Mouse (Mus musculus): ENCODE data around the gene Klf9.

Klf9 gene

GRCm38 (mm10) chr19:23164651-23165240 lies 23.7 kb downstream of the Klf9 start:
- DNase-seq, result peak; percentile 21

GRCm38 (mm10) chr19:23166550-23167284 lies 25.7 kb downstream of the Klf9 start:
- no peak for DNase-seq

- DNase-seq, result no peak
Measured at GRCm38 (mm10) chr19:23168899-23169658, 28.1 kb downstream of the Klf9 start.

GRCm38 (mm10) chr19:23169659-23170050 lies 28.6 kb downstream of the Klf9 start:
- no peak for DNase-seq

GRCm38 (mm10) chr19:23170476-23170875 lies 29.4 kb downstream of the Klf9 start:
- DNase-seq, result no peak

GRCm38 (mm10) chr19:23171136-23171535 lies 30.1 kb downstream of the Klf9 start:
- DNase-seq, result no peak

- DNase-seq, result no peak
Measured at GRCm38 (mm10) chr19:23175090-23175489, 34.1 kb downstream of the Klf9 start.

- DNase-seq, result no peak
Measured at GRCm38 (mm10) chr19:23175511-23175910, 34.5 kb downstream of the Klf9 start.

- no peak for DNase-seq
Measured at GRCm38 (mm10) chr19:23178533-23178932, 37.5 kb downstream of the Klf9 start.

- no peak for DNase-seq
Measured at GRCm38 (mm10) chr19:23183493-23183892, 42.5 kb downstream of the Klf9 start.

GRCm38 (mm10) chr19:23184068-23184467 lies 43.0 kb downstream of the Klf9 start:
- no peak for DNase-seq

- no peak for DNase-seq
Measured at GRCm38 (mm10) chr19:23187732-23188131, 46.7 kb downstream of the Klf9 start.

GRCm38 (mm10) chr19:23188986-23189385 lies 48.0 kb downstream of the Klf9 start:
- DNase-seq, result no peak

- DNase-seq, result no peak
Measured at GRCm38 (mm10) chr19:23189744-23190143, 48.7 kb downstream of the Klf9 start.

- DNase-seq, result no peak
Measured at GRCm38 (mm10) chr19:23191486-23191885, 50.5 kb downstream of the Klf9 start.

GRCm38 (mm10) chr19:23193076-23193475 lies 52.0 kb downstream of the Klf9 start:
- DNase-seq, result no peak

GRCm38 (mm10) chr19:23202106-23202505 lies 61.1 kb downstream of the Klf9 start:
- DNase-seq, result no peak

- DNase-seq, result no peak
Measured at GRCm38 (mm10) chr19:23203505-23204053, 62.6 kb downstream of the Klf9 start.

- no peak for DNase-seq
Measured at GRCm38 (mm10) chr19:23211325-23211724, 70.3 kb downstream of the Klf9 start.

GRCm38 (mm10) chr19:23214326-23214725 lies 73.3 kb downstream of the Klf9 start:
- peak; percentile 18 for DNase-seq

All from kidney, adult 18-20 months (tissue).